Mouse (Mus musculus): ENCODE data around the gene Fbxl22. TPM values are rescaled to one million over a fixed set of nuclear protein-coding genes. Genes with fewer than 3 reads are reported as not detected.

Gene Fbxl22
- polyA plus RNA-seq, 1 experiment: 8.0 TPM

DNA sequence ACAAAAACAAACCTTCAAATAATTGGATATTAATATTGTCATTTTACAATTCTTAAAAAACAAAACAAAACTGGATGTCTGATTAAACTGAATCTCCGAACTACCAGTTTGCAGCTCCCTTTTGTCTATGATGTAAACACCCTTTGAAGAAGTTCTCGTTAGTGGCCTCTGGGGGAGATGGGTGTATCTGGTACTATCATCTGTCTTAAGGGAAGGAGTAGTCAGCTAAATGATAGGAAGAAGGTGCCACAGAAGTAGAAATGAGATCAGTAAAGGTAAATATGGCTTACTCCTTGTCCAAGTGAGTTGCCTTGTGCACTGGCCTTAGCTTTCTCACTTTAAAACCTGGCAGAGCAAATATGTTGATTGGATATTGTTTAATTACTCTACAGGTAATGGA lies 36.6 kb downstream of the Fbxl22 start:
- peaks cover 38% of the 10 kb centered on the region for H3K36me3 ChIP-seq (ENCODE audit: control insufficient read depth, insufficient read depth)

DNA sequence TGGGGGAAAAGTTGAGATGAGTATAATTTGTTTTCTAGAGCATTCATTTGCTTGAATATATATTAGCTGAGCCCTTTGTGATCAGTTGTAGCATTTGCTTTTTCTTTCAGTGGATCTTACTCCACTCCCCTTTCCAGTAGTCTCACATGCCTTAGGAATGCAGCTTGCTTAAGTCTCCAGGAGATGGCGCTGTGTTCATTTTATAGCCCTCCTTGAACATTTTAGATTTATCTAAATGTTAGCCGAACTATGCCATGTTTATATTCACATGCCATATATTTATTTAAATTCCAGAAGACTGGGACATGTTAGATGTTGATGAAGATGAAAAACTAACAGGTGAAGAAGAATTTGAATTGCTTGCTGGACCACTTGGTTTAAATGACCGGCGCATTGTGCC lies 49.3 kb downstream of the Fbxl22 start:
- H3K4me3 ChIP-seq: no peak overlapping the region
- H3K27me3 ChIP-seq (ENCODE audit: control insufficient read depth, insufficient read depth, insufficient read length): no peaks in the 10 kb centered on the region
- no peaks in the 10 kb centered on the region for H3K79me2 ChIP-seq (ENCODE audit: control insufficient read depth, insufficient read depth)
- H3K4me2 ChIP-seq (ENCODE audit: low read depth): no peak overlapping the region
- peaks cover 42% of the 10 kb centered on the region for H3K36me3 ChIP-seq (ENCODE audit: control insufficient read depth, insufficient read depth)
- TF ChIP-seq POLR2AphosphoS2 (IDR thresholded peaks at IDR 0.05; ENCODE audit: insufficient read length, low read depth): no peak
- TF ChIP-seq CEBPB (IDR thresholded peaks at IDR 0.05; ENCODE audit: insufficient read depth, poor library complexity, severe bottlenecking): no peak
- no peak for TF ChIP-seq TCF3 (IDR thresholded peaks at IDR 0.05; ENCODE audit: insufficient read length, low read depth)
- no peak overlapping the region for H3ac ChIP-seq (ENCODE audit: control insufficient read depth, insufficient read length)

More for the DNA sequence above, 36.6 kb downstream of the Fbxl22 start:
- TF ChIP-seq SRF (IDR thresholded peaks at IDR 0.05; ENCODE audit: control insufficient read depth, insufficient read length, low read depth) (no peak), POLR2A (IDR thresholded peaks at IDR 0.05; ENCODE audit: insufficient read length, low read depth) (no peak), TCF12 (IDR thresholded peaks at IDR 0.05; ENCODE audit: insufficient read depth, poor library complexity, severe bottlenecking) (no peak)
- Histone ChIP-seq H3ac (ENCODE audit: control insufficient read depth, insufficient read length) (no peak overlapping the region), H3K27me3 (ENCODE audit: control insufficient read depth, insufficient read depth, insufficient read length) (no peaks in the 10 kb centered on the region), H3K79me2 (ENCODE audit: control insufficient read depth, insufficient read depth) (no peaks in the 10 kb centered on the region), H3K4me2 (ENCODE audit: low read depth) (no peak overlapping the region), H3K4me3 (no peak overlapping the region)

Other genes with a start within 250 kb of the Fbxl22 start
- 9.9 TPM for gene Herc1, start 164.1 kb downstream of the Fbxl22 start, polyA plus RNA-seq (2012; fragmentation: generic; extraction: Trizol)
- gene Usp3, start 78.5 kb upstream of the Fbxl22 start, polyA plus RNA-seq (2012; fragmentation: generic; extraction: Trizol): 20.4 TPM
- 0.40 TPM for gene Car12, start 199.1 kb upstream of the Fbxl22 start, polyA plus RNA-seq (2012; fragmentation: generic; extraction: Trizol)